Mouse (Mus musculus) 3T3-L1 (cell line): ENCODE measurements around the gene Gm14444.
"Not testable (repeated sequence)": the region's sequence is repeated elsewhere in the genome, so short reads cannot be mapped to it uniquely, and the experiment has no call there.

Experiments used
- DNase-seq: peaks from one replicate; pipeline ENCODE4 v3.0.0-alpha.2; 2015; ENCODE audit warnings: low read depth, low spot score

Gm14444 gene

DNA sequence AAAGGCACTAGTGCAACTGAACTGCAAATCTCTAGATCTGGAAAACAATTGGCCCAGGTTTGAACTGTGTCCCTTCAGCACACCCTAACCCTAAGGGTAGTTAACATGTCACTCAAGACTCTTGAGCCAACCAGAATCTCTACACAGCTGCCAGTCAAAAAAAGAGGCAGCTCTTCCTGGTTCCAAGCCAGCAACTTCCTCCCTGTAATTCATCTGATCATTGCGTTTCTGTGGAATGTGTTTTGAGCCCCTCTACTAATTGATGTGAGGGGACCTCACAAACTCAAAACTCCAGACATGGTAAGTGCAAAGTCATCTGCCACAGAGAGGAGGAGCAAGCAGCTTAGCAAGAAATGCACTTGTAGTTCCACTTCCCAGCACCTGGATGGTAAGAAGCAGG, at the start of gene Gm14444:
TSS of gene Gm14444 (plus strand) at position 220 of the 400 bp plus-strand sequence.
- not testable (repeated sequence) for DNase-seq

DNA sequence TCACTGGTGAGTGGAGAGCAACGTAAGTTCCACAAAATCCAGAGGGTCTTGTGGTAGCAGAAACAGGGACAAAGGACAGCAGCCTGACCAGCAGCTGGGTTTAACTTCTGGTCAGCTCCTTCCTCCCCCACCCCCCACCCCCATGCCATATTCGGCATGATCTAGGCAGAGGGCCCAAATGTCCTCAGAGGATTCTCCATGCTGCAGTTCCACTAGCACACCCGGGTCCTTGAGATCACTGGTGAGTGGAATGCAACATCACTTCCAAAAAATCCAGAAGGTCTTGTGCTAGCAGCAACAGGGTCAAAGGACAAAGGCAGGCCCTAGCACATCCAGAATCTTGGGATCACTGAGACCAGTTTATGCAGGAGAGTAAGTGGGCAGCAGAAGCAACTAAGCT, 44.6 kb upstream of the Gm14444 start:
- DNase-seq: not testable (repeated sequence)

DNA sequence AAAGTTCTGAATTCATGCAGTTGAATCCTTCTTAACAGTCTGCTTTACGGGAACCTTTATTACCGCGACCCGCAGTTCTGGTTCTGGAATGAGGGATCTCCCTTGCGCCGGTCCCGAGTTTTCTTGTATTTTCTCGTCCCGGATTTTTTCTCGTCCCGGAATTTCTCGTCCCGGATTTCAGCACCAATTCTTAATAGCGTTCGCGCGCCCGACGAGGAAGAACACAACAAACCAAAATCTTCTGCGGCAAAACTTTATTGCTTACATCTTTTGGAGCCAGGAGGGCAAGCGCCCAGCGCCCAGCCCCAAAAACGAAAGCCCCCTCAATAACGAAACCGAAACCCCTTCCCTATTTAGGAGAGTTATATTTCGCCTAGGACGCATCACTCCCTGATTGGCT, 34.2 kb downstream of the Gm14444 start:
- not testable (repeated sequence) for DNase-seq

DNA sequence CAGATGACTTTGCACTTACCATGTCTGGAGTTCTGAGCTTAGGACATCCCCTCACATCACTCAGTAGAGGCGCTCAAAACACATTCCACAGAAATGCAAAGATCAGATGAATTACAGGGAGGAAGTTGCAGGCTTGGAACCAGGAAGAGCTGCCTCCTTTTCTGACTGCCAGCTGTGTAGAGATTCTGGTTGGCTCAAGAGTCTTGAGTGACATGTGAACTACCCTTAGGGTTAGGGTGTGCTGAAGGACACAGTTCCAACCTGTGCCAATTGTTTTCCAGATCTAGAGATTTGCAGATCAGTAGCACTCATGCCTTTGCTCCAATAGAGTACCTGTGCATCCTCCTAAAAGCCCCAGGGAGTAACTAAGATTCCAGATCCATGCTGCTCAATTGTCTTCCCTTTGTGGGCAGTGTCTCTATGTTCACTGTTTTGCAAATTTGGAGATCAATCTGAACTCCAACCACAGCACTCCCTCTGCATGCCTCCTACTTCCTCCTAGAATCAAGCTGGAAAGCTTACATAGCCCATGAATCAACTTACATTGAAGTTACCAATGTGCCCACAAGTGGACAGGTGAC, 57.7 kb downstream of the Gm14444 start, which contains the start of gene Gm14393:
TSS of gene Gm14393 (minus strand) at position 101 of the 581 bp plus-strand sequence.
- DNase-seq: peak; percentile 9
